Mouse (Mus musculus) bone marrow macrophage, adult 2 months (primary cell): ENCODE data around the gene Dpm1.

Experiments used
- CTCF ChIP-seq: IDR thresholded peaks from 2 replicates; pipeline ENCODE4 v1.5.1; 2012; ENCODE audit warnings: low read depth, mild to moderate bottlenecking, low read length, moderate library complexity
- POLR2A ChIP-seq: IDR thresholded peaks from 2 replicates; pipeline ENCODE4 v1.6.1; 2012; ENCODE audit warnings: mild to moderate bottlenecking, low read depth, low read length, borderline replicate concordance

GRCm38 (mm10) chr2:168200014-168200691 is 30.2 kb downstream of the Dpm1 start:
- no peak for TF ChIP-seq POLR2A
- TF ChIP-seq CTCF = no peak
